Mouse (Mus musculus): ENCODE results near the gene Cul4a. TPM values are rescaled to one million over a fixed set of nuclear protein-coding genes. Genes with fewer than 3 reads are reported as not detected.

Gene Cul4a
- total and polyA plus RNA-seq, 2 experiments from 2014 or later: 57.9 to 127 TPM

DNA sequence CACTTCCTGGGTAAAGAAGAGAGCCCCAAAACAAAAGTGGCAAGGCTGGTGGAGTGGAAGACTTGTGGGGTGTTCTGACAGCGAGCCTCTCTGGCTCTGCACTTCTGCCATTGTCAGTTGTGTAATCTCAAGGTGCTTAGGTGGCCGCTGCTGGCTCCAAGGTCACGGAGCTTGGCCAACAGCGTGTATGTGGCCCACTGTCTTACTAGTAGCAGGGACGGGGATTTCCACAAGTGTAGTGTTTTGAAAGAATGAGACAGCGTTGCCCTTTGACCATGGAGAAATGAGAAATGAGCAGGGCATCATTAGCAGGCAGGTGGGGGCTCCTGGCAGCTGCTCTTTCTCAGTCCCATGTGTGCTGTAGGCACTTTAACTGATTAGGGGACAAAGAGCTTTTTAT, 56.7 kb downstream of the Cul4a start:
- WGBS: 73% methylated on average over 6 of the region's 6 CpGs
- H3K36me3 ChIP-seq (ENCODE audit: insufficient read depth, low read length): peaks cover 2% of the 10 kb centered on the region; the same call in 1 of the 2 replicates
- H3K4me2 ChIP-seq (ENCODE audit: low read depth, low read length): no peak overlapping the region
- no peak overlapping the region for H3K4me3 ChIP-seq (ENCODE audit: low read length)
- TF ChIP-seq CTCF (IDR thresholded peaks at IDR 0.05; ENCODE audit: low read depth): no peak
- no peak overlapping the region for H3K27ac ChIP-seq
- H3K9me3 ChIP-seq (ENCODE audit: low read length): no peaks in the 10 kb centered on the region
- DNase-seq (ENCODE audit: low spot score) (no peak), ATAC-seq (no peak)
- no peak overlapping the region for H3K9ac ChIP-seq (replicated peaks; ENCODE audit: low read length)
- H3K4me1 ChIP-seq (ENCODE audit: insufficient read depth, low read length): no peaks in the 10 kb centered on the region
- no peaks in the 10 kb centered on the region for H3K27me3 ChIP-seq (ENCODE audit: insufficient read depth, low read length)

DNA sequence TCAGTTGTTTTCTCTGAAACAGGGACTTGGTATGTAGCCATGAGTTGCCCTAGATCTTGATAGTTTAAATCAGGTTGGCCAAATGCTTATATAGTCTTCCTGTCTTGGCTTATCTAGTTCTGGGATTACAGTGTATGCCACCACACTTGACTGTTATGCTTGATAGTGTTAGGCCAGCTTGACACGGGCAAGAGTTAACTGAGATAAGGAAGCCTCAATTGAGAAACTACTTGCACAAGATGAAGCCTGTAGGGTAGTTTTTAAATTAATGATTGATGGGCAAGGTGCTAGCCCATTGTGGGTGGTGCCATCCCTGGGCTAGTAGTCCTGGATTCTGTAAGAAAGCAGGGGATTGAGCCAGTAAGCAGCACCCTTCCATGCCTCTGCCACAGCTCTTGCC, 58.1 kb downstream of the Cul4a start:
- no peaks in the 10 kb centered on the region for H3K4me1 ChIP-seq (ENCODE audit: insufficient read depth, low read length)
- no peak overlapping the region for H3K27ac ChIP-seq
- DNase-seq (ENCODE audit: low spot score) (no peak), ATAC-seq (no peak)
- H3K4me3 ChIP-seq (ENCODE audit: low read length): no peak overlapping the region
- no peak overlapping the region for H3K9ac ChIP-seq (replicated peaks; ENCODE audit: low read length)
- H3K4me2 ChIP-seq (ENCODE audit: low read depth, low read length): no peak overlapping the region
- H3K36me3 ChIP-seq (ENCODE audit: insufficient read depth, low read length): peaks cover 16% of the 10 kb centered on the region
- 90% methylated on average over 1 of the region's 1 CpGs for WGBS
- no peak for TF ChIP-seq CTCF (IDR thresholded peaks at IDR 0.05; ENCODE audit: low read depth)
- no peaks in the 10 kb centered on the region for H3K9me3 ChIP-seq (ENCODE audit: low read length)
- H3K27me3 ChIP-seq (ENCODE audit: insufficient read depth, low read length): no peaks in the 10 kb centered on the region

DNA sequence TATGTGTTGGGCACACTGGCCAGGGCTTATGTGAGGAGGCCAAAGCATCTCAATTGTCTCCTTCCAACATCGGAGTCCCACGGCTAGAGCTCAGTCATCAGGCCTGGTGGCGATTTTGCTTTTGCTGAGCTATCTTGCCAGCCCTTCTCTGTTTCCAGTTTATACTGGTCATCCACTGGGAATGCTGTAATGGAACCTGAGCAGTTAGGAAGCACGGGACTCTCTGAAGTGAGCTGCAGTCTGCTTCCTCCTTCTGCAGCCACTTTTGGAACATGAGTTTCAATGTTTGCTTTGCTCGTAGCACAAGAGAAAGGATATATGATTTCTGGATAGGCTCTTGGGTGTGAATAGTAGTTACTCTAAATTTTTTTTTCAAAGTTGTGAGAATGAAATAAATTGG, 58.9 kb downstream of the Cul4a start:
- H3K27me3 ChIP-seq (ENCODE audit: insufficient read depth, low read length): no peaks in the 10 kb centered on the region
- no peak overlapping the region for H3K4me2 ChIP-seq (ENCODE audit: low read depth, low read length)
- DNase-seq (ENCODE audit: low spot score) (no peak), ATAC-seq (no peak)
- TF ChIP-seq CTCF (IDR thresholded peaks at IDR 0.05; ENCODE audit: low read depth): no peak
- no peaks in the 10 kb centered on the region for H3K4me1 ChIP-seq (ENCODE audit: insufficient read depth, low read length)
- 91% methylated on average over 5 of the region's 5 CpGs for WGBS
- H3K9ac ChIP-seq (replicated peaks; ENCODE audit: low read length): no peak overlapping the region
- H3K9me3 ChIP-seq (ENCODE audit: low read length): no peaks in the 10 kb centered on the region
- no peak overlapping the region for H3K27ac ChIP-seq
- H3K4me3 ChIP-seq (ENCODE audit: low read length): no peak overlapping the region
- H3K36me3 ChIP-seq (ENCODE audit: insufficient read depth, low read length): peaks cover 24% of the 10 kb centered on the region

DNA sequence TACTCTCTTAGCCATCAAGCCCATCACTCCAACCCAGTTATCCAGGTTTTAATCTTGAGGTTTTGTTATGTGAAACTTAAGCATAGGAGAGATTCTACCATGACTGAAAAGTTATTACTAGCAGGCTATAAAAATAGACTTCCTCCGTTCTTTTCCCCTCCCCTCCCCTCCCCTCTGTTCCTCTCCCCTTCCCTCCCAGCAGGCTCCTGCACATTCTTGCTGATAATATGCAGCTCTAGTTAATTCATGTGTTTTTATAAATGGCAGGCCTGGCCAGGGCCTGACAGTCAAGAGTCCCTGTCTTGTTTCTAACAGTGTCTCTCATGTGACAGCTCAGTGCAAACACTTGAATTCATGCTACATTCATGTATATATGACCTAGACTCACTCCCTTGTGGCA, 65.1 kb downstream of the Cul4a start:
- Histone ChIP-seq H3K9ac (replicated peaks; ENCODE audit: low read length) (no peak overlapping the region), H3K4me3 (ENCODE audit: low read length) (no peak overlapping the region), H3K4me2 (ENCODE audit: low read depth, low read length) (no peak overlapping the region), H3K36me3 (ENCODE audit: insufficient read depth, low read length) (peaks cover 74% of the 10 kb centered on the region), H3K27me3 (ENCODE audit: insufficient read depth, low read length) (no peaks in the 10 kb centered on the region), H3K9me3 (ENCODE audit: low read length) (no peaks in the 10 kb centered on the region), H3K27ac (no peak overlapping the region), H3K4me1 (ENCODE audit: insufficient read depth, low read length) (no peaks in the 10 kb centered on the region)
- no peak for TF ChIP-seq CTCF (IDR thresholded peaks at IDR 0.05; ENCODE audit: low read depth)
- DNase-seq (ENCODE audit: low spot score): no peak
- ATAC-seq: no peak
- 56% methylated on average over 1 of the region's 1 CpGs for WGBS

DNA sequence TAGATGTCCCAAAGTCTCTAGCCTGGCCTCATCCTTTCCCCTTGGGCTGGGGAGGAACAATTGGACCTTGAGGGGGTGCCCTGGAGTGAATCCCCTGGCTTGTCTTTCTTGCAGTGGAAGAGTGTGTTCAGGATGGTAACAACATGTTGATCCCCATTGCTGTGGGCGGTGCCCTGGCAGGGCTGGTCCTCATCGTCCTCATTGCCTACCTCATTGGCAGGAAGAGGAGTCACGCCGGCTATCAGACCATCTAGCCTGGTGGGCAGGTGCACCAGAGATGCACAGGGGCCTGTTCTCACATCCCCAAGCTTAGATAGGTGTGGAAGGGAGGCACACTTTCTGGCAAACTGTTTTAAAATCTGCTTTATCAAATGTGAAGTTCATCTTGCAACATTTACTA, 68.9 kb downstream of the Cul4a start:
- 84% methylated on average over 4 of the region's 4 CpGs for WGBS
- H3K36me3 ChIP-seq (ENCODE audit: insufficient read depth, low read length): peaks cover 72% of the 10 kb centered on the region
- no peak for TF ChIP-seq CTCF (IDR thresholded peaks at IDR 0.05; ENCODE audit: low read depth)

DNA sequence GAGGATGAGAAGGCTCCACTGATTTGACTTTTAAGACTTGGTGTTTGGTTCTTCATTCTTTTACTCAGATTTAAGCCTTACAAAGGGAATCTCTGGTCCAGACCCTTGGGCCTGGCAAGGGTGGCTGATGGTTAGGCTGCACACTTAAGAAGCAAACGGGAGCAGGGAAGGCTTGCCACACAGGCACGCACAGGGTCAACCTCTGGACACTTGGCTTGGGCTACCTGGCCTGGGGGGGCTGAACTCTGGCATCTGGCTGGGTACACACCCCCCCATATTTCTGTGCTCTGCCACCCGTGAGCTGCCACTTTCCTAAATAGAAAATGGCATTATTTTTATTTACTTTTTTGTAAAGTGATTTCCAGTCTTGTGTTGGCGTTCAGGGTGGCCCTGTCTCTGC, 69.4 kb downstream of the Cul4a start:
- no peak overlapping the region for H3K9ac ChIP-seq (replicated peaks; ENCODE audit: low read length)
- WGBS: 90% methylated on average over 4 of the region's 4 CpGs
- H3K4me1 ChIP-seq (ENCODE audit: insufficient read depth, low read length): no peaks in the 10 kb centered on the region
- H3K9me3 ChIP-seq (ENCODE audit: low read length): no peaks in the 10 kb centered on the region
- TF ChIP-seq CTCF (IDR thresholded peaks at IDR 0.05; ENCODE audit: low read depth): no peak
- no peak overlapping the region for H3K4me3 ChIP-seq (ENCODE audit: low read length)
- no peak overlapping the region for H3K27ac ChIP-seq
- peaks cover 67% of the 10 kb centered on the region for H3K36me3 ChIP-seq (ENCODE audit: insufficient read depth, low read length)
- no peak overlapping the region for H3K4me2 ChIP-seq (ENCODE audit: low read depth, low read length)
- no peaks in the 10 kb centered on the region for H3K27me3 ChIP-seq (ENCODE audit: insufficient read depth, low read length)
- ATAC-seq: no peak
- DNase-seq (ENCODE audit: low spot score): no peak

More for the DNA sequence above, 68.9 kb downstream of the Cul4a start:
- Histone ChIP-seq H3K9ac (replicated peaks; ENCODE audit: low read length) (no peak overlapping the region), H3K4me2 (ENCODE audit: low read depth, low read length) (no peak overlapping the region), H3K4me1 (ENCODE audit: insufficient read depth, low read length) (no peaks in the 10 kb centered on the region), H3K27me3 (ENCODE audit: insufficient read depth, low read length) (no peaks in the 10 kb centered on the region), H3K27ac (no peak overlapping the region), H3K9me3 (ENCODE audit: low read length) (no peaks in the 10 kb centered on the region), H3K4me3 (ENCODE audit: low read length) (no peak overlapping the region)
- DNase-seq (ENCODE audit: low spot score): no peak
- no peak for ATAC-seq

DNA sequence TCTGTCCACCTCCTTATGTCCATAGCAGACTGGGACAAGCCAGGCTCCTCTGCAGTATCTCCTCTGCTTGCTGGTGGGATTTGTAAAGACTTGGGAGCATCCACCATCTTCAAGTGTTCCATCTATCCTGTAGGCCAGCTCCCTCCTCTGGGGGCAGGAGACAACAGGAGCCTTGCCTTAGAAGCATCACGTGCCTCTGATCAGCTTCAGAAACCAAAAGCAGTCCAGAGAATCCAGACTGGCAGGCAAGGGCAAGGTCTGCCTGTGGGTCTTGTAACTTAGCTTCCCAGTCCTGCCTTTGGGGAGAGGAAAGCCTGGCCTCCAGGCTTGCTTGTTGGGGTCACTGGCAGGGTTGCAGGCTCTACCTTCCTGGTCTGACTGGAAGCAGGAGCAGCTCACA, 70.2 kb downstream of the Cul4a start:
- 82% methylated on average over 1 of the region's 1 CpGs for WGBS
- DNase-seq (ENCODE audit: low spot score) (no peak), ATAC-seq (no peak)
- no peaks in the 10 kb centered on the region for H3K9me3 ChIP-seq (ENCODE audit: low read length)
- H3K36me3 ChIP-seq (ENCODE audit: insufficient read depth, low read length): peaks cover 67% of the 10 kb centered on the region
- H3K9ac ChIP-seq (replicated peaks; ENCODE audit: low read length): no peak overlapping the region
- no peak overlapping the region for H3K4me3 ChIP-seq (ENCODE audit: low read length)
- no peak for TF ChIP-seq CTCF (IDR thresholded peaks at IDR 0.05; ENCODE audit: low read depth)
- H3K4me1 ChIP-seq (ENCODE audit: insufficient read depth, low read length): no peaks in the 10 kb centered on the region
- no peak overlapping the region for H3K4me2 ChIP-seq (ENCODE audit: low read depth, low read length)
- no peak overlapping the region for H3K27ac ChIP-seq
- H3K27me3 ChIP-seq (ENCODE audit: insufficient read depth, low read length): no peaks in the 10 kb centered on the region

Measured in hindbrain, postnatal 0 days (tissue).